Mouse (Mus musculus) E14TG2a.4 (cell line): ENCODE data around the gene Dnajb4.

Experiments used
- CTCF ChIP-seq: conservative IDR thresholded peaks from 2 replicates; pipeline ENCODE4 v1.5.1; 2014; ENCODE audit warnings: low read length
- POU5F1 ChIP-seq: IDR thresholded peaks from 2 replicates; pipeline ENCODE4 v1.6.1; 2014; ENCODE audit warnings: low read length, borderline replicate concordance

- TF ChIP-seq CTCF (no peak), POU5F1 (no peak)
Measured at GRCm38 (mm10) chr3:152209177-152209966, 730 bp downstream of the Dnajb4 start.
